Mouse (Mus musculus): ENCODE data around the gene Prickle1. TPM values are rescaled to one million over a fixed set of nuclear protein-coding genes. Genes with fewer than 3 reads are reported as not detected.

Prickle1 gene
- polyA plus RNA-seq, 1 experiment from 2014 or later: 2.9 TPM

- H3K9me3 ChIP-seq (replicated peaks; ENCODE audit: control insufficient read depth, low read length): no peaks in the 10 kb centered on the region
- 83% methylated on average over 17 of the region's 17 CpGs for WGBS (ENCODE audit: insufficient replicate concordance)
- no peaks in the 10 kb centered on the region for H3K4me1 ChIP-seq (ENCODE audit: control insufficient read depth, low read depth, low read length)
- H3K27ac ChIP-seq (ENCODE audit: low read length): no peak overlapping the region
- H3K27me3 ChIP-seq (ENCODE audit: control insufficient read depth, insufficient read depth, low read depth, low read length): no peaks in the 10 kb centered on the region
- no peak overlapping the region for H3K9ac ChIP-seq (ENCODE audit: low read depth, low read length)
- ATAC-seq (ENCODE audit: low read depth): no peak
- no peak overlapping the region for H3K4me2 ChIP-seq (ENCODE audit: low read depth, low read length)
- peaks cover 9% of the 10 kb centered on the region for H3K36me3 ChIP-seq (ENCODE audit: control insufficient read depth, insufficient read depth)
- H3K4me3 ChIP-seq (ENCODE audit: low read depth, low read length): no peak overlapping the region
Measured at GRCm38 (mm10) chr15:93504808-93505207, 90.9 kb downstream of the Prickle1 start.

- WGBS (ENCODE audit: insufficient replicate concordance): 89% methylated on average over 35 of the region's 35 CpGs
- Histone ChIP-seq H3K27ac (ENCODE audit: low read length) (no peak overlapping the region), H3K4me2 (ENCODE audit: low read depth, low read length) (no peak overlapping the region), H3K36me3 (ENCODE audit: control insufficient read depth, insufficient read depth) (peaks cover 6% of the 10 kb centered on the region), H3K4me3 (ENCODE audit: low read depth, low read length) (no peak overlapping the region), H3K9ac (ENCODE audit: low read depth, low read length) (no peak overlapping the region), H3K9me3 (replicated peaks; ENCODE audit: control insufficient read depth, low read length) (no peaks in the 10 kb centered on the region), H3K27me3 (ENCODE audit: control insufficient read depth, insufficient read depth, low read depth, low read length) (no peaks in the 10 kb centered on the region), H3K4me1 (ENCODE audit: control insufficient read depth, low read depth, low read length) (no peaks in the 10 kb centered on the region)
- ATAC-seq (ENCODE audit: low read depth): no peak
Measured at GRCm38 (mm10) chr15:93503201-93503745, 92.4 kb downstream of the Prickle1 start.

GRCm38 (mm10) chr15:93502703-93503102 is 93.0 kb downstream of the Prickle1 start:
- H3K36me3 ChIP-seq (ENCODE audit: control insufficient read depth, insufficient read depth): peaks cover 6% of the 10 kb centered on the region
- no peaks in the 10 kb centered on the region for H3K9me3 ChIP-seq (replicated peaks; ENCODE audit: control insufficient read depth, low read length)
- no peaks in the 10 kb centered on the region for H3K4me1 ChIP-seq (ENCODE audit: control insufficient read depth, low read depth, low read length)
- no peak for ATAC-seq (ENCODE audit: low read depth)
- 83% methylated on average over 9 of the region's 9 CpGs for WGBS (ENCODE audit: insufficient replicate concordance)
- no peak overlapping the region for H3K9ac ChIP-seq (ENCODE audit: low read depth, low read length)
- H3K4me2 ChIP-seq (ENCODE audit: low read depth, low read length): no peak overlapping the region
- no peaks in the 10 kb centered on the region for H3K27me3 ChIP-seq (ENCODE audit: control insufficient read depth, insufficient read depth, low read depth, low read length)
- H3K4me3 ChIP-seq (ENCODE audit: low read depth, low read length): no peak overlapping the region
- H3K27ac ChIP-seq (ENCODE audit: low read length): no peak overlapping the region

GRCm38 (mm10) chr15:93499866-93500265 is 95.8 kb downstream of the Prickle1 start:
- WGBS (ENCODE audit: insufficient replicate concordance): 77% methylated on average over 9 of the region's 9 CpGs
- H3K4me1 ChIP-seq (ENCODE audit: control insufficient read depth, low read depth, low read length): no peaks in the 10 kb centered on the region
- H3K27ac ChIP-seq (ENCODE audit: low read length): no peak overlapping the region
- no peak for ATAC-seq (ENCODE audit: low read depth)
- H3K4me3 ChIP-seq (ENCODE audit: low read depth, low read length): no peak overlapping the region
- peaks cover 6% of the 10 kb centered on the region for H3K36me3 ChIP-seq (ENCODE audit: control insufficient read depth, insufficient read depth)
- H3K9ac ChIP-seq (ENCODE audit: low read depth, low read length): no peak overlapping the region
- H3K9me3 ChIP-seq (replicated peaks; ENCODE audit: control insufficient read depth, low read length): no peaks in the 10 kb centered on the region
- H3K27me3 ChIP-seq (ENCODE audit: control insufficient read depth, insufficient read depth, low read depth, low read length): no peaks in the 10 kb centered on the region
- no peak overlapping the region for H3K4me2 ChIP-seq (ENCODE audit: low read depth, low read length)

GRCm38 (mm10) chr15:93494700-93495099 is 101.0 kb downstream of the Prickle1 start:
- Histone ChIP-seq H3K4me2 (ENCODE audit: low read depth, low read length) (no peak overlapping the region), H3K4me3 (ENCODE audit: low read depth, low read length) (no peak overlapping the region), H3K36me3 (ENCODE audit: control insufficient read depth, insufficient read depth) (no peaks in the 10 kb centered on the region; the same call in 1 of the 2 replicates), H3K27me3 (ENCODE audit: control insufficient read depth, insufficient read depth, low read depth, low read length) (no peaks in the 10 kb centered on the region), H3K4me1 (ENCODE audit: control insufficient read depth, low read depth, low read length) (no peaks in the 10 kb centered on the region), H3K27ac (ENCODE audit: low read length) (no peak overlapping the region), H3K9me3 (replicated peaks; ENCODE audit: control insufficient read depth, low read length) (no peaks in the 10 kb centered on the region), H3K9ac (ENCODE audit: low read depth, low read length) (no peak overlapping the region)
- no peak for ATAC-seq (ENCODE audit: low read depth)
- WGBS (ENCODE audit: insufficient replicate concordance): 56% methylated on average over 7 of the region's 7 CpGs

- no peak for ATAC-seq (ENCODE audit: low read depth)
- Histone ChIP-seq H3K9me3 (replicated peaks; ENCODE audit: control insufficient read depth, low read length) (no peaks in the 10 kb centered on the region), H3K9ac (ENCODE audit: low read depth, low read length) (no peak overlapping the region), H3K4me2 (ENCODE audit: low read depth, low read length) (no peak overlapping the region), H3K27ac (ENCODE audit: low read length) (no peak overlapping the region), H3K27me3 (ENCODE audit: control insufficient read depth, insufficient read depth, low read depth, low read length) (no peaks in the 10 kb centered on the region), H3K4me3 (ENCODE audit: low read depth, low read length) (no peak overlapping the region), H3K36me3 (ENCODE audit: control insufficient read depth, insufficient read depth) (no peaks in the 10 kb centered on the region), H3K4me1 (ENCODE audit: control insufficient read depth, low read depth, low read length) (no peaks in the 10 kb centered on the region)
- 79% methylated on average over 4 of the region's 4 CpGs for WGBS (ENCODE audit: insufficient replicate concordance)
Measured at GRCm38 (mm10) chr15:93489597-93489996, 106.1 kb downstream of the Prickle1 start.

GRCm38 (mm10) chr15:93486066-93486465 is 109.6 kb downstream of the Prickle1 start:
- no peak overlapping the region for H3K4me2 ChIP-seq (ENCODE audit: low read depth, low read length)
- WGBS (ENCODE audit: insufficient replicate concordance): 74% methylated on average over 7 of the region's 7 CpGs
- H3K9ac ChIP-seq (ENCODE audit: low read depth, low read length): no peak overlapping the region
- H3K9me3 ChIP-seq (replicated peaks; ENCODE audit: control insufficient read depth, low read length): no peaks in the 10 kb centered on the region
- ATAC-seq (ENCODE audit: low read depth): no peak
- no peaks in the 10 kb centered on the region for H3K4me1 ChIP-seq (ENCODE audit: control insufficient read depth, low read depth, low read length)
- no peaks in the 10 kb centered on the region for H3K27me3 ChIP-seq (ENCODE audit: control insufficient read depth, insufficient read depth, low read depth, low read length)
- H3K4me3 ChIP-seq (ENCODE audit: low read depth, low read length): no peak overlapping the region
- no peak overlapping the region for H3K27ac ChIP-seq (ENCODE audit: low read length)
- H3K36me3 ChIP-seq (ENCODE audit: control insufficient read depth, insufficient read depth): no peaks in the 10 kb centered on the region

GRCm38 (mm10) chr15:93485252-93485651 is 110.4 kb downstream of the Prickle1 start:
- ATAC-seq (ENCODE audit: low read depth): 0 out of 2 replicates have a peak, but pooled peaks have one; percentile 32
- Histone ChIP-seq H3K27me3 (ENCODE audit: control insufficient read depth, insufficient read depth, low read depth, low read length) (no peaks in the 10 kb centered on the region), H3K9ac (ENCODE audit: low read depth, low read length) (no peak overlapping the region), H3K9me3 (replicated peaks; ENCODE audit: control insufficient read depth, low read length) (no peaks in the 10 kb centered on the region), H3K36me3 (ENCODE audit: control insufficient read depth, insufficient read depth) (no peaks in the 10 kb centered on the region), H3K4me2 (ENCODE audit: low read depth, low read length) (no peak overlapping the region), H3K4me3 (ENCODE audit: low read depth, low read length) (no peak overlapping the region), H3K4me1 (ENCODE audit: control insufficient read depth, low read depth, low read length) (no peaks in the 10 kb centered on the region), H3K27ac (ENCODE audit: low read length) (no peak overlapping the region)
- 64% methylated on average over 3 of the region's 3 CpGs for WGBS (ENCODE audit: insufficient replicate concordance)

GRCm38 (mm10) chr15:93484261-93484710 is 111.4 kb downstream of the Prickle1 start:
- Histone ChIP-seq H3K9me3 (replicated peaks; ENCODE audit: control insufficient read depth, low read length) (no peaks in the 10 kb centered on the region), H3K36me3 (ENCODE audit: control insufficient read depth, insufficient read depth) (no peaks in the 10 kb centered on the region), H3K9ac (ENCODE audit: low read depth, low read length) (no peak overlapping the region), H3K27ac (ENCODE audit: low read length) (no peak overlapping the region), H3K4me3 (ENCODE audit: low read depth, low read length) (no peak overlapping the region), H3K27me3 (ENCODE audit: control insufficient read depth, insufficient read depth, low read depth, low read length) (no peaks in the 10 kb centered on the region), H3K4me2 (ENCODE audit: low read depth, low read length) (no peak overlapping the region), H3K4me1 (ENCODE audit: control insufficient read depth, low read depth, low read length) (no peaks in the 10 kb centered on the region)
- 72% methylated on average over 7 of the region's 7 CpGs for WGBS (ENCODE audit: insufficient replicate concordance)
- no peak for ATAC-seq (ENCODE audit: low read depth)
